Mouse (Mus musculus): ENCODE measurements around the gene Gm21958. TPM values are rescaled to one million over a fixed set of nuclear protein-coding genes. Genes with fewer than 3 reads are reported as not detected.
A peak's percentile ranks its signal among the peaks of the same experiment; 100 is the strongest.
"Not testable (repeated sequence)": the region's sequence is repeated elsewhere in the genome, so short reads cannot be mapped to it uniquely, and the experiment has no call there.

The Gm21958 gene
- total RNA-seq, 2 experiments from 2014 or later = not detected

- no peak for ATAC-seq (replicated peaks; ENCODE audit: low FRiP score, poor library complexity, severe bottlenecking)
Measured at GRCm38 (mm10) chr3:54725344-54725743, 11.2 kb upstream of the Gm21958 start.

GRCm38 (mm10) chr3:54723741-54724500, 9.8 kb upstream of the Gm21958 start:
- ATAC-seq (replicated peaks; ENCODE audit: low FRiP score, poor library complexity, severe bottlenecking) = peak; percentile 49; the same call in 1 of the 2 replicates

- no peak for ATAC-seq (replicated peaks; ENCODE audit: low FRiP score, poor library complexity, severe bottlenecking)
Measured at GRCm38 (mm10) chr3:54718947-54719346, 4.8 kb upstream of the Gm21958 start.

- no peak for ATAC-seq (replicated peaks; ENCODE audit: low FRiP score, poor library complexity, severe bottlenecking)
Measured at GRCm38 (mm10) chr3:54717348-54717747, 3.2 kb upstream of the Gm21958 start.

DNA sequence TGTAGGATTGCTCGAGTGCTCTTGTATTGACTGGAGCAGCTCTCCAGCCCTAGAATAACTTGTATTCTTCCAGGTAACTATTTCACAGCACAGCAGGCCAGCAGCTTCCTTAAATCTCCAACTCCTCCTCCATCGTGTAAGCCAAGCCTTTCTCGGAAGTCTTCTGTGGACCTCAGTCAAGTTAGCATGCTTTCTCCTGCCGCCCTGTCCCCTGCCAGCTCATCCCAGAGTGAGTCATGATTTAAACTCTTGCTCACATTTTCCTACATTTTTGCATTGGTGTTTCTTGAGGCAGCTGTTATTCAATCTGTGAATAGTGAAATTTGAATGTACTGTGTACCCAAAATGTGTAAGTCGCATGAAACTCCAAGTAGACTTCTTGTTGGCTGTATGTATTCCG, 1.3 kb upstream of the Gm21958 start:
- no peak for ATAC-seq (replicated peaks; ENCODE audit: low FRiP score, poor library complexity, severe bottlenecking)

DNA sequence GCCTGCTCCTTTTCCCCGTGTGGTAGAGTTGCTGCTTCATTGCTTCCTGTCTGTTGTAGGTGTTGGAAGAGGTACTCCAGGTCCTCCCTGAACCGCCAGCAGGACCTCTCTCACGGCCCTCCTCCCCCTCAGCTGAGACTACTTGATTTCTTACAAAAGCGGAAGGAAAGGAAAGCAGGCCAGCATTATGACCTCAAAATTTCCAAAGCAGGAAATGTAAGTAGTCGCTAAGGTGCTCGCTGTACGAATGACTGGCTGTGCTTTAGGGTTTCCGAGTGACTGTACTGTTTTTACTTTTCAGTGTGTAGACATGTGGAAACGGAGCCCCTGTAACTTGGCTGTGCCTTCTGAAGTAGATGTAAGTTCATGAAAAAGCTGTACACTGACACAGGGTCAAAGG, 5.2 kb downstream of the Gm21958 start:
- ATAC-seq (replicated peaks; ENCODE audit: low FRiP score, poor library complexity, severe bottlenecking) = no peak

GRCm38 (mm10) chr3:54704106-54704505, 10.0 kb downstream of the Gm21958 start:
- not testable (repeated sequence) for ATAC-seq (replicated peaks; ENCODE audit: low FRiP score, poor library complexity, severe bottlenecking)

DNA sequence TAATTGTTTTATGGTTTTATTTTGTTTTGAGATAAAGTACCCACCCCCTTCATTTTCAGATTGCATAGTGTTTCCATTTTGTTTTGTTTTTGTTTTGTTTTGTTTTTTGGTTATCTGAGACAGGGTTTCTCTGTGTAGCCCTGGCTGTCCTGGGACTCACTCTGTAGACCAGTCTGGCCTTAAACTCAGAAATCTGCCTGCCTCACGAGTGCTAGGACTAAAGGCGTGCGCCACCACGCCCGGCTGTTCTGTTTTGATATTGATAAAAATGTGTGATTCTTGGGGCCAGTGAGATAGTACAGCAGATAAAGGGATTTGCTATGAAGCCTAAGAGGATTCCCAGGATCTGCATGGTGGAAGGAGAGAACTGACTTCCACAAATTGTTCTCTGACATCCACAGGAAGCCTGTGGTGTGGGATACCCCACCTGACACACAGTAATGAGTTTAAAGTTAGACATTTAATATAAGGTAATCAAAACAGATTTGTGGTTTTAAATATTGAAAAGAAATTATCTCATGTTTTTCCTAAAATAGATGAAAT, 14.3 kb downstream of the Gm21958 start:
- no peak for ATAC-seq (replicated peaks; ENCODE audit: low FRiP score, poor library complexity, severe bottlenecking)

GRCm38 (mm10) chr3:54693056-54693415, 21.1 kb downstream of the Gm21958 start:
- peak; percentile 39 for ATAC-seq (replicated peaks; ENCODE audit: low FRiP score, poor library complexity, severe bottlenecking)

- ATAC-seq (replicated peaks; ENCODE audit: low FRiP score, poor library complexity, severe bottlenecking) = peak; percentile 97
Measured at GRCm38 (mm10) chr3:54692202-54693055, 21.7 kb downstream of the Gm21958 start, which contains the start of gene Supt20. Gene Supt20 (plus strand): TSS chr3:54692807.

DNA sequence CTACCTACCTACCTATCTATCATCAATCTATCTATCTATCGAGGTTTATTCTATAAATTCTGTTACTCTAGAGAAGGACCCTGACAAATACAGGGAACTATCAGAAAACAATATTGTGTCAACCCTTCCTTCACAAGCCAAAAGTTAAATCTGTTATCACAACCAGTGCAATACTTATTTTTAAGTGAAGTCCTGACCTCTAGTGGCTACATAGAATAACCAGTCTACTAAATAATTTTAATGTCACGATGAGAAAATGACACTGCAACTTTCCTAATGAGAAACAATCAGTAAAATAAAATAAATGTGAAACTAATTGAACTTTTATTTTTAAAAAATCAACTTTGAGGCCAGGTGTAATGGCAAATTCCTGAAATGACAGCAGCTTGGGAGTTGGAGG, 25.1 kb downstream of the Gm21958 start:
- ATAC-seq (replicated peaks; ENCODE audit: low FRiP score, poor library complexity, severe bottlenecking) = no peak

DNA sequence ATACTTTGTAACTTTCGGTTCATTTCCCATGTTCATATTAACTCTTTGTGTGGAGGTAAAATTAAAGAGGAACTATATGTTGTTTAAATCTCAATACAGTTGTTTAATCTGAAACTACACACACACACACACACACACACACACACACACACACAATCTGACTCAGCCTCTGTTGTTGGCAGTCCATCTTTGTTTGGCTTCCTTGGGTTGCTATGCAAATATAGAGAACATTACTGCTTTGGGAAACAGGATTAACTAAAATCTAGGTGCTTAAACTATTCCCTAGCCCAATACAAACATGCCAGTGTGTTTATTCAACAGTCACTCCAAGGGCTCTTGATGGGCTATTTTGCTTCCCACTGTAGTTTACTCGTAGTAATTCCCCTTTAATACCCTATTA, 26.9 kb downstream of the Gm21958 start:
- no peak for ATAC-seq (replicated peaks; ENCODE audit: low FRiP score, poor library complexity, severe bottlenecking)

GRCm38 (mm10) chr3:54685202-54685601, 29.0 kb downstream of the Gm21958 start:
- ATAC-seq (replicated peaks; ENCODE audit: low FRiP score, poor library complexity, severe bottlenecking) = no peak

- no peak for ATAC-seq (replicated peaks; ENCODE audit: low FRiP score, poor library complexity, severe bottlenecking)
Measured at GRCm38 (mm10) chr3:54681310-54682204, 32.6 kb downstream of the Gm21958 start.

DNA sequence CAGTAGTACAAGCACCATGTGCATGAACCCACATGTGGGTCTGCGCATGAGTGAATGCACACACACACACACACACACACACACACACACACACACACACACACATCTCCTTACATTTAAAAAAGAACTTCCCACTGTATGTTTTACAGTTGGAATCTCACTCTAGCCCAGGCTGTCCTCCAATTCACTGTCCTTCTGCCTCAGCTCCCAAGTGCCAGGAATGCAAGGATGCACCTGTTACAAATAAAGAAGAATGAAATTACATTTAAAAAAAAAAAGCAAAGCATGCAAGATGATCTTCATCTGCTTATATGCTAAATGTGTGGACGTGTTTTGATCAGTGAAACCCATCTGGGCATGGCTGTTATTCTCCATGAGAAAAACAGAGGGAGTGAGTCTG, 37.3 kb downstream of the Gm21958 start:
- no peak for ATAC-seq (replicated peaks; ENCODE audit: low FRiP score, poor library complexity, severe bottlenecking)

- ATAC-seq (replicated peaks; ENCODE audit: low FRiP score, poor library complexity, severe bottlenecking) = no peak
Measured at GRCm38 (mm10) chr3:54672557-54673529, 41.3 kb downstream of the Gm21958 start.

GRCm38 (mm10) chr3:54672111-54672510, 42.0 kb downstream of the Gm21958 start:
- ATAC-seq (replicated peaks; ENCODE audit: low FRiP score, poor library complexity, severe bottlenecking) = no peak

GRCm38 (mm10) chr3:54669559-54669958, 44.6 kb downstream of the Gm21958 start:
- no peak for ATAC-seq (replicated peaks; ENCODE audit: low FRiP score, poor library complexity, severe bottlenecking)

DNA sequence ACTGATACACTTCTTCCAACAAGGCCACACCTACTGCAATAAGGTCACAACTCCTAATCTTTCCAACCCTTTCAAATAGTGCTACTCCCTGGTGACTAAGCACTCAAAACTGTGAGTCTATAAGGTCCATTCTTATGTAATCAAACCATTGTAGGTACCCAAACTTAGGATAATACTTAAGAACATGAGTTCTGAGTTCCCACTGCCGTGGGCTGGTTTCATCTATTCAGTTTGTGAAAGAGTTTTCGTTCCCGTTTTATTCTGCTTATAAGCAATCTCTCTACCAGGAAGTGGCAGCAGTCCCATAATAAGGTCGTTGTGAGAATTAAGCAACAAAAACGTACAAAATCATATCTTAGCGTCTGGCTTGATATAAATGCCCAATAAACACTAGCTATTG, 45.4 kb downstream of the Gm21958 start:
- ATAC-seq (replicated peaks; ENCODE audit: low FRiP score, poor library complexity, severe bottlenecking) = no peak
